Mouse (Mus musculus): ENCODE measurements at regions not wholly inside any gene's neighbourhood (a gene's known extent, or its start where the extent isn't known, plus 50 kb on each side); places are given as distances from the start of the nearest gene placed in this dataset.

- intact Hi-C loops (cut with DNase I) = no loop called here
- peak; percentile 10 for DNase-seq
Measured at GRCm38 (mm10) chr12:26698838-26699237, 229.8 kb downstream of the Cmpk2 start.

GRCm38 (mm10) chr12:26688048-26688447, 219.0 kb downstream of the Cmpk2 start:
- intact Hi-C loops (cut with DNase I) = no loop called here
- DNase-seq = no peak

GRCm38 (mm10) chr12:26680568-26680947, 211.6 kb downstream of the Cmpk2 start:
- intact Hi-C loops (cut with DNase I) = no loop called here
- DNase-seq = no peak

- peak; percentile 17 for DNase-seq
- intact Hi-C loops (cut with DNase I) = no loop called here
Measured at GRCm38 (mm10) chr12:26679887-26680567, 211.0 kb downstream of the Cmpk2 start.

- intact Hi-C loops (cut with DNase I) = no loop called here
- peak; percentile 19 for DNase-seq
Measured at GRCm38 (mm10) chr12:26665466-26665865, 196.5 kb downstream of the Cmpk2 start.

- DNase-seq = no peak
- intact Hi-C loops (cut with DNase I) = no loop called here
Measured at GRCm38 (mm10) chr12:26654251-26654650, 185.2 kb downstream of the Cmpk2 start.

GRCm38 (mm10) chr12:26653781-26654180, 184.8 kb downstream of the Cmpk2 start:
- intact Hi-C loops (cut with DNase I) = no loop called here

GRCm38 (mm10) chr12:26646141-26646540, 177.1 kb downstream of the Cmpk2 start:
- no peak for DNase-seq

More at GRCm38 (mm10) chr12:26653781-26654180, 184.8 kb downstream of the Cmpk2 start:
- no peak for DNase-seq

GRCm38 (mm10) chr12:26635665-26636241, 166.7 kb downstream of the Cmpk2 start:
- intact Hi-C loops (cut with DNase I) = no loop called here
- no peak for DNase-seq

More at GRCm38 (mm10) chr12:26646141-26646540, 177.1 kb downstream of the Cmpk2 start:
- intact Hi-C loops (cut with DNase I) = no loop called here

- intact Hi-C loops (cut with DNase I) = no loop called here
- DNase-seq = no peak
Measured at GRCm38 (mm10) chr12:26635253-26635652, 166.2 kb downstream of the Cmpk2 start.

GRCm38 (mm10) chr12:26631795-26632122, 162.8 kb downstream of the Cmpk2 start:
- DNase-seq = peak; percentile 68

GRCm38 (mm10) chr12:26631111-26631794, 162.2 kb downstream of the Cmpk2 start:
- intact Hi-C loops (cut with DNase I) = no loop called here

More at GRCm38 (mm10) chr12:26631795-26632122, 162.8 kb downstream of the Cmpk2 start:
- intact Hi-C loops (cut with DNase I) = no loop called here

GRCm38 (mm10) chr12:26621135-26621932, 152.3 kb downstream of the Cmpk2 start:
- no peak for DNase-seq
- intact Hi-C loops (cut with DNase I) = no loop called here

More at GRCm38 (mm10) chr12:26631111-26631794, 162.2 kb downstream of the Cmpk2 start:
- peak; percentile 19 for DNase-seq

GRCm38 (mm10) chr12:26620501-26621134, 151.6 kb downstream of the Cmpk2 start:
- DNase-seq = no peak
- intact Hi-C loops (cut with DNase I) = no loop called here

GRCm38 (mm10) chr12:26617969-26618368, 149.0 kb downstream of the Cmpk2 start:
- intact Hi-C loops (cut with DNase I) = no loop called here

GRCm38 (mm10) chr12:26613086-26613705, 144.2 kb downstream of the Cmpk2 start:
- peak; percentile 15 for DNase-seq
- intact Hi-C loops (cut with DNase I) = no loop called here

More at GRCm38 (mm10) chr12:26617969-26618368, 149.0 kb downstream of the Cmpk2 start:
- no peak for DNase-seq

- intact Hi-C loops (cut with DNase I) = no loop called here
- DNase-seq = no peak
Measured at GRCm38 (mm10) chr12:26610079-26610478, 141.1 kb downstream of the Cmpk2 start.

- intact Hi-C loops (cut with DNase I) = no loop called here
Measured at GRCm38 (mm10) chr12:26598501-26598900, 129.5 kb downstream of the Cmpk2 start.

GRCm38 (mm10) chr12:26592125-26592524, 123.1 kb downstream of the Cmpk2 start:
- intact Hi-C loops (cut with DNase I) = no loop called here
- no peak for DNase-seq

More at GRCm38 (mm10) chr12:26598501-26598900, 129.5 kb downstream of the Cmpk2 start:
- no peak for DNase-seq

GRCm38 (mm10) chr12:26589091-26589490, 120.1 kb downstream of the Cmpk2 start:
- intact Hi-C loops (cut with DNase I) = no loop called here
- DNase-seq = no peak

Measured in left cerebral cortex, postnatal 4 days (tissue).